Mouse (Mus musculus): ENCODE results near the gene Gm44596.

DNA sequence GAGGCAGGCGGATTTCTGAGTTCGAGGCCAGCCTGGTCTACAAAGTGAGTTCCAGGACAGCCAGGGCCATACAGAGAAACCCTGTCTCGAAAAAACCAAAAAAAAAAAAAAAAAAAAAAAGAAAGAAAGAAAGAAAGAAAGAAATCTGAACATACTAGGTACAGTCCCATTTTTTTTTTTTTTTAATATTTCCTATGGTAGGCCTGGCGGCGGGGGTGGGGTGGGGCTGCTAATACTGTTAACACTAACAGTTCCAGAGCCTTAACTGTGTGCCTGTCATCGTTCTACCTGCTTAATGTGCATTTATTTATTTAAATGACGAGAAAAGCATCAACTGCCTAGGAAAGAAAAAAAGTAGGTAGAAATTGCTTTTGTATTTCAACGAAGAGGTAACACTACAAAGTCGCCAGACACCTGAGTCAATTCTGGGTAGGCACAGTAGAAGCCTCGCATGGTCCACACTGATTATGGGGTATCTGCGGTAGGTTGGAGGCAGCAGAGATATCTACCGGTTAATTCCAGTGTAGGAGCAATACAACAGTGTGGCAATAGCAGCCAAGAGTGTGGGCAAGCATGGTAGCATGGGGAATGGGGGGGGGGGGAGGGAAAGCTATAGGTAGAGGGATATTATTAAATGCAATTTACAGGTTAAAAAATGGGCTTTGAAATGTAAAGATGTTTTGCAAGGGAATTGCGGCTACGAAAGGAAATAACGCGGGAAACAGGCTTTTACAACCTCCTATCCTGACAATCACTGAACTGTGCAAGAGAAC, 48.4 kb downstream of the Gm44596 start:
- TF ChIP-seq CTCF (conservative IDR thresholded peaks at IDR 0.05; ENCODE audit: low read length) (no peak), POU5F1 (IDR thresholded peaks at IDR 0.05; ENCODE audit: borderline replicate concordance, low read length) (no peak), NANOG (IDR thresholded peaks at IDR 0.05; ENCODE audit: borderline replicate concordance, low read length) (no peak)
